Mouse (Mus musculus) kidney, embryonic 16.5 days (tissue): ENCODE measurements around the gene Tbccd1. TPM values are rescaled to one million over a fixed set of nuclear protein-coding genes. Genes with fewer than 3 reads are reported as not detected.

Source experiments
- ATAC-seq: fragments of 200-750 bp; cut with Nextera tagmentation; 2 replicates; pipeline ENCODE4 v1.8.0; 2017; ENCODE audit warnings: moderate TSS enrichment; ENCODE audit not compliant: low FRiP score, low TSS enrichment
- H3K27ac ChIP-seq: fragments of 300-500 bp; sonication (generic); 2 replicates; pipeline ENCODE4 v1.5.1; 2014; ENCODE audit warnings: low read length
- H3K27me3 ChIP-seq: fragments of 300-500 bp; sonication (generic); 2 replicates; pipeline ENCODE4 v1.6.1; 2014; ENCODE audit warnings: low read length, control low read depth, mixed read lengths; ENCODE audit not compliant: insufficient read depth
- H3K36me3 ChIP-seq: fragments of 300-500 bp; sonication (generic); 2 replicates; pipeline ENCODE4 v1.6.1; 2014; ENCODE audit warnings: low read length, control low read depth, mixed read lengths; ENCODE audit not compliant: insufficient read depth
- H3K4me1 ChIP-seq: fragments of 300-500 bp; sonication (generic); 2 replicates; pipeline ENCODE4 v1.6.1; 2014; ENCODE audit warnings: low read length, control low read depth, mixed read lengths; ENCODE audit not compliant: insufficient read depth
- H3K4me2 ChIP-seq: fragments of 300-500 bp; sonication (generic); replicated peaks from 2 replicates; pipeline ENCODE4 v1.6.1; 2014; ENCODE audit warnings: low read depth, low read length
- H3K4me3 ChIP-seq: fragments of 300-500 bp; sonication (generic); 2 replicates; pipeline ENCODE4 v1.5.1; 2014; ENCODE audit warnings: mild to moderate bottlenecking, low read length
- H3K9ac ChIP-seq: fragments of 300-500 bp; sonication (generic); replicated peaks from 2 replicates; pipeline ENCODE4 v1.6.1; 2014; ENCODE audit warnings: low read length
- H3K9me3 ChIP-seq: fragments of 300-500 bp; sonication (generic); 2 replicates; pipeline ENCODE4 v1.6.1; 2016; ENCODE audit warnings: low read length, control low read depth
- WGBS: fragments of 180-500 bp; shearing (Covaris S2); extraction: QIAGEN DNeasy Blood & Tissue Kit; methylation state at CpG from one replicate; pipeline ENCODE4 v1.1.7; 2014; 5-methylcytosine and 5-hydroxymethylcytosine counted together
- polyA plus RNA-seq: library from polyadenylated mRNA; unstranded; fragments of >200 nt; fragmentation: Nextera tagmentation; extraction: Ambion mirVana; gene quantifications from 2 replicates; pipeline ENCODE4 v1.2.1, GENCODE M21; 2015

The Tbccd1 gene
- polyA plus RNA-seq, 1 experiment from 2014 or later: 35.8 TPM

DNA sequence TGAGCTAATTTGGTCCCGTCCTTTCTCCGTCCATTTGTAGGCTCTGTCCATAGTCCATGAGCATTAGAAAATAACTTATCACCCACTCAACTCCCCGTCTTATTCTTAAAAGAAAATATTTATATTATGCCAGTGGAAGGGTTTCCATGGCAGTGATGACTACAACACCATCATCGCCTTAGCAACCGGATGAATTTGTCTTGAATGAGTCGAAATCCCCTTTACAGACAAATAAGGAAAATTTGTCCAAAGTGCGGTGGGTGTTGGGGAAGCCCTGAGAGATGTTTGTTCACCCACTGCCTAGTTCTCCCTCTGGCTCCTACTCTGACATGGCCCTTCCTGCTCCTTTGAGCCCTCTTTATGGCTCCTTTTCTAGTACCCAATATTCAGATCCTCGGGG, 88.8 kb downstream of the Tbccd1 start:
- Histone ChIP-seq H3K36me3 (no peaks in the 10 kb centered on the region), H3K9me3 (no peaks in the 10 kb centered on the region), H3K4me1 (no peaks in the 10 kb centered on the region), H3K4me3 (no peak overlapping the region), H3K27me3 (no peaks in the 10 kb centered on the region), H3K9ac (no peak overlapping the region), H3K4me2 (no peak overlapping the region), H3K27ac (no peak overlapping the region)
- ATAC-seq: no peak
- 84% methylated on average over 8 of the region's 8 CpGs for WGBS

GRCm38 (mm10) chr16:22767405-22767804, 90.1 kb downstream of the Tbccd1 start:
- Histone ChIP-seq H3K9ac (no peak overlapping the region), H3K36me3 (no peaks in the 10 kb centered on the region), H3K9me3 (no peaks in the 10 kb centered on the region), H3K27ac (no peak overlapping the region), H3K4me1 (no peaks in the 10 kb centered on the region), H3K27me3 (no peaks in the 10 kb centered on the region), H3K4me2 (no peak overlapping the region), H3K4me3 (no peak overlapping the region)
- WGBS: 93% methylated on average over 3 of the region's 3 CpGs
- no peak for ATAC-seq

GRCm38 (mm10) chr16:22766738-22767211, 90.7 kb downstream of the Tbccd1 start:
- Histone ChIP-seq H3K36me3 (no peaks in the 10 kb centered on the region), H3K4me3 (no peak overlapping the region), H3K9me3 (no peaks in the 10 kb centered on the region), H3K9ac (no peak overlapping the region), H3K27me3 (no peaks in the 10 kb centered on the region), H3K4me1 (no peaks in the 10 kb centered on the region), H3K4me2 (no peak overlapping the region), H3K27ac (no peak overlapping the region)
- WGBS: 77% methylated on average over 16 of the region's 16 CpGs
- no peak for ATAC-seq

GRCm38 (mm10) chr16:22765531-22765930, 91.9 kb downstream of the Tbccd1 start:
- no peak for ATAC-seq
- no peak overlapping the region for H3K27ac ChIP-seq

More at GRCm38 (mm10) chr16:22765531-22765930, 91.9 kb downstream of the Tbccd1 start:
- WGBS: 79% methylated on average over 7 of the region's 7 CpGs
- Histone ChIP-seq H3K9ac (no peak overlapping the region), H3K4me2 (no peak overlapping the region), H3K27me3 (no peaks in the 10 kb centered on the region), H3K4me3 (no peak overlapping the region), H3K4me1 (no peaks in the 10 kb centered on the region), H3K9me3 (peaks cover 2% of the 10 kb centered on the region; the same call in 1 of the 2 replicates), H3K36me3 (no peaks in the 10 kb centered on the region)

Other genes starting within 250 kb of the Tbccd1 start
- gene Dgkg, start 200.4 kb downstream of the Tbccd1 start, polyA plus RNA-seq: 0.51 and 0.81 TPM in 2 replicates
- gene Crygs, start 46.1 kb downstream of the Tbccd1 start, polyA plus RNA-seq: 0.31 TPM in 1 of 2 replicates, not detected in the other
- gene Dnajb11, start 176 bp upstream of the Tbccd1 start, polyA plus RNA-seq: 112 and 123 TPM in 2 replicates
- 9.5 and 12.6 TPM in 2 replicates for gene Ahsg, start 33.6 kb upstream of the Tbccd1 start, polyA plus RNA-seq
- gene Fetub, start 60.7 kb upstream of the Tbccd1 start, polyA plus RNA-seq: 0.21 and 0.22 TPM in 2 replicates
- gene Hrg, start 93.4 kb upstream of the Tbccd1 start, polyA plus RNA-seq: 0.09 TPM in 1 of 2 replicates, not detected in the other
- 23.5 and 29.9 TPM in 2 replicates for gene Kng2, start 171.8 kb upstream of the Tbccd1 start, polyA plus RNA-seq
- gene Kng1, start 200.2 kb upstream of the Tbccd1 start, polyA plus RNA-seq: 2.4 and 3.6 TPM in 2 replicates
- 235 and 238 TPM in 2 replicates for gene Eif4a2, start 249.8 kb upstream of the Tbccd1 start, polyA plus RNA-seq